Mouse (Mus musculus): ENCODE data around the gene Fam213b.

- TF ChIP-seq CTCF (IDR thresholded peaks at IDR 0.05; ENCODE audit: borderline replicate concordance, extremely low read depth, insufficient read depth, insufficient read length) = no peak
- no peak for TF ChIP-seq POLR2A (IDR thresholded peaks at IDR 0.05; ENCODE audit: borderline replicate concordance, extremely low read depth, insufficient read depth, insufficient read length, poor library complexity, severe bottlenecking)
Observed at GRCm38 (mm10) chr4:154948066-154948939, 49.4 kb upstream of the Fam213b start.
